Mouse (Mus musculus) cerebellum, adult 2 months (tissue): ENCODE data around the gene Pwwp2b. TPM values are rescaled to one million over a fixed set of nuclear protein-coding genes. Genes with fewer than 3 reads are reported as not detected.

Experiments used
- DNase-seq, 2 experiments: peaks; one replicate each; pipeline ENCODE4 v3.0.0; 2021
- H3K27ac ChIP-seq: fragments of 200-500 bp; 2 replicates; pipeline ENCODE4 v1.5.1; 2012; ENCODE audit warnings: low read length, control low read depth, inconsistent platforms; ENCODE audit not compliant: insufficient read depth
- H3K27me3 ChIP-seq: fragments of 200-500 bp; 2 replicates; pipeline ENCODE4 v1.6.1; 2012; ENCODE audit warnings: inconsistent platforms, mild to moderate bottlenecking, low read length, moderate library complexity; ENCODE audit not compliant: control insufficient read depth, insufficient read depth
- H3K4me1 ChIP-seq: fragments of 200-500 bp; 2 replicates; pipeline ENCODE4 v1.6.1; 2011; ENCODE audit warnings: low read length; ENCODE audit not compliant: control insufficient read depth, insufficient read depth
- H3K4me3 ChIP-seq: fragments of 200-500 bp; replicated peaks from 2 replicates; pipeline ENCODE3; 2011; ENCODE audit warnings: mild to moderate bottlenecking, low read depth, low read length, control low read depth; ENCODE audit not compliant: insufficient read depth
- CTCF ChIP-seq: fragments of 200-500 bp; IDR thresholded peaks from 2 replicates; pipeline ENCODE4 v1.5.1; 2011; ENCODE audit warnings: low read depth, mild to moderate bottlenecking, control low read depth, low read length, moderate library complexity, borderline replicate concordance; ENCODE audit not compliant: insufficient read depth
- POLR2A ChIP-seq: fragments of 200-500 bp; IDR thresholded peaks from 2 replicates; pipeline ENCODE4 v1.6.1; 2011; ENCODE audit warnings: low read length, control low read depth, borderline replicate concordance; ENCODE audit not compliant: insufficient read depth
- WGBS: fragments of 180-500 bp; shearing (Covaris S2); methylation state at CpG from one replicate; pipeline ENCODE4 v1.1.7; 2018; 5-methylcytosine and 5-hydroxymethylcytosine counted together
- polyA plus RNA-seq: library from polyadenylated mRNA; depleted of rRNA; stranded (reverse); fragments of >200 nt; gene quantifications from 2 replicates; pipeline ENCODE4 v1.2.3, GENCODE M21; 2012

Pwwp2b gene
- polyA plus RNA-seq, 1 experiment = 9.9 TPM

DNA sequence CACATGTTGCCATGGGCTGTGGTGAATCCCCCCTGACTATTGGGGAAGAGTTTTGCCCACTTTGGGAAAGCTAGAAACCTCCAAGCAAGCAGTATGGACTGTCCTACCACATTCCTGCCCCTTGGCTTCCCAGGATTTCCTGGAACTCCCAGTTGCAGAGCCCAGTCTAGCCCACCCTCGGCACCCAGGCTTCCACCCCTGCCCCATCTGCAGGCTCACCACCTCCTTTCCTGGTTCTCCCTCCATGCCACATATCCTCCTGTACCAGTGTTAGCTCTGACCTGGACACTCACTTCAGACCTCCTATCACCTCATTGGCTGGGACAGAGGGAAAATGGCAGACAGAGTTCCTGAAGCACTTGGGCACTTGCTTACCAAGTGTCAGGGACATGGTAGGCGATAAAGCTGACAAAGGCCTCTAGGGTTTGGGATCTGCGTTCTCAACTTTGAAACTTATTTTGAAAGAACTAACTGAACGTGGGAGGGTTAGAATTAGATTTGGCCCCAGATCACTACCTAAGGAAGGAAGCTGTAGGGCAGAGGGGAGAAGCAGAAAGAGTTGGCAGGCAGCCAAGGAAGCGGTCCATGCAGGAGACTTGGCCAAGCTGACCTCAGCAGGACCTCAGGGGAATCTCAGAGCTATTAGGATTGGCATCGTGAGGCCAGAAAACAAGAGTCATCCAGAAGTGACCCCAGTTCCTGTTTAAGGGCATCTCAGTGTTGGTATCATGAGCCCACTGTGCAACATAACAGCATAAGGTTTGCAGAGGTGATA is 29.5 kb upstream of the Pwwp2b start:
- 44% methylated on average over 6 of the region's 6 CpGs for WGBS
- TF ChIP-seq POLR2A (no peak), CTCF (no peak)
- Histone ChIP-seq H3K27me3 (no peaks in the 10 kb centered on the region), H3K4me1 (0 out of 2 replicates have a peak, but pooled peaks cover 5% of the 10 kb centered on the region), H3K4me3 (no peak overlapping the region), H3K27ac (no peak overlapping the region)
- DNase-seq = peak in 1 of 2 experiments; percentile 38

DNA sequence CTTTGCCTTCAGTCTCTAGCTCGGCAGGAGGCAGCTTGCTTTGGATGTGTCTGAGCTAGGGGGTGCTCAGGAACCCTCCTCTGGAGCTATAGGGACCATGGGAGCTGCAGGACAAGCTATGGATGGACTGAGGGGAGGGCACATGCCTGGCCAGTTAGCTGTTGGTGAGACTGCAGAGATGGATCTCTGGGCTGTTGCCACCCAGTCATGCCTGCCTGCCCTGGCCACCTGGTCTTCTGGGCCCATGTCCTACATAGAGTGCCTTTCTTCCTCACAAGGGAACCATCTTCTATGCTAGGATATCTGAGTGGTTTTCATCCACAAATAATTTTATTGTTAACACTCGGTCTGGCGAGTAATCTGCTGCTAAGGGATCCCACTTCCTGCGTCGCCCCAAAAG is 28.8 kb upstream of the Pwwp2b start:
- H3K27ac ChIP-seq = no peak overlapping the region
- WGBS = 73% methylated on average over 5 of the region's 5 CpGs
- TF ChIP-seq CTCF (no peak), POLR2A (no peak)
- H3K4me3 ChIP-seq = no peak overlapping the region
- no peaks in the 10 kb centered on the region for H3K27me3 ChIP-seq
- H3K4me1 ChIP-seq = 0 out of 2 replicates have a peak, but pooled peaks cover 5% of the 10 kb centered on the region
- DNase-seq = no peak

DNA sequence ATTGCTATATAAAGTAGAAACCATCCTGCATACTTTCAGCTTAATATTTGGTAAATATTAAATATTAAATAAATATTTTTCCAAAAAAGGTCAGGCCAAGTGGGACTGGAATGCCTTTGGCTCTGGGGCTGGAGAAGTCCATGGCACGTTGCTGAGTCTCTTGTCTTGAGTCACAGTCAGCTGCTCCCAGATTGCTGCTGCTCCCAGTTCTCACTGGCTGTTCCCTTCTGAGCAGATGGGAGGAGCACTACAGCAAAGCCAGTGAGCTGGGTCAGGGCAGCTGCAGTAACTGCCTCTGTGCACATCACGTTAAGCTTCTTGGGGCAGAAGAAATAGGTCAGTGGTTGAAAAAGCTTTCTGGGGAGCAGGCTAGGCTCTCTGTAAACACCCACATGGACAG is 28.0 kb upstream of the Pwwp2b start:
- 81% methylated on average over 2 of the region's 2 CpGs for WGBS
- no peak for DNase-seq
- TF ChIP-seq CTCF = no peak
- no peak for TF ChIP-seq POLR2A
- Histone ChIP-seq H3K4me3 (no peak overlapping the region), H3K27ac (no peak overlapping the region), H3K27me3 (no peaks in the 10 kb centered on the region), H3K4me1 (0 out of 2 replicates have a peak, but pooled peaks cover 5% of the 10 kb centered on the region)

DNA sequence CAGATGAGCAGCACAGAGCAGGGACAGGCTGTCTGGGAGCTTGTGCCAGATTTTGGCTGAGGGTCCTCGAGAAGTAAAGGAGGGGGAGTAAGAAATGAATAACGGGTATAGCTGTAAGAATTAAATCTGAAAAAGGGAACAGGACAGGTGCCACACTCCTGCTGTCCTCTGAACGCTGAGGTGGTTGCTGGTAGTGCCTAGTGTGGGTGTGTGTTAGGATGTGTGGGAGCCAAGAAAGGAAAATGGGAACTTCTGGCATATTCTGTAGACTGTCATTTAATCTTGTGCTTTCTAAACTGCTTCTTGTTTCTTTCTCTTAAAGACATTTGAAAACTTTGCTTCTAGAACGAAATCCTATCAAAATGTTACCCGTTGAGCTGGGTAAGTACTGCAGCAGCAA is 27.2 kb upstream of the Pwwp2b start:
- Histone ChIP-seq H3K27ac (no peak overlapping the region), H3K4me3 (no peak overlapping the region), H3K27me3 (no peaks in the 10 kb centered on the region), H3K4me1 (0 out of 2 replicates have a peak, but pooled peaks cover 5% of the 10 kb centered on the region)
- no peak for DNase-seq
- 65% methylated on average over 5 of the region's 5 CpGs for WGBS
- TF ChIP-seq POLR2A (no peak), CTCF (no peak)

DNA sequence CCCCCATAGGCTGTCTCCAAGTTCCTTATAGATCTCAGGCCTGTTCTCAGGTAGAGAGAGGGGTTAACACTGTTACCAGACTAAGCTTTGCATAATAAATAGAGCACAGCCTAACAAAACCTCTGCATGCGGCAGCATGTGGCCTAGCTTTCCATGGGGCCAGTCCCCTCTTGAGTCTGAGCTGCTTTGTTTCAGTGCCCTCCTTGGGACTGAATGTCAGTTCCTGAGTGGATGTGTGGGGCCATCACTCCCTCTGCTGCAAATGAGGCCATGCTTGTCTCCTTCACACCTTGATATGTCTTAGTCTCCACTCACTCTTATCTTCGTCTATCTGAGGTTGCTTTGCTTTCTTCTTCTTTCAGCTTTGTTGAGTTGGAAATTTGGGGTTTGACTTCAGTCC is 26.4 kb upstream of the Pwwp2b start:
- H3K4me1 ChIP-seq = 0 out of 2 replicates have a peak, but pooled peaks cover 5% of the 10 kb centered on the region
- no peak overlapping the region for H3K27ac ChIP-seq
- no peak for TF ChIP-seq CTCF
- TF ChIP-seq POLR2A = no peak
- no peaks in the 10 kb centered on the region for H3K27me3 ChIP-seq
- no peak for DNase-seq
- WGBS = 92% methylated on average over 2 of the region's 2 CpGs
- H3K4me3 ChIP-seq = no peak overlapping the region

DNA sequence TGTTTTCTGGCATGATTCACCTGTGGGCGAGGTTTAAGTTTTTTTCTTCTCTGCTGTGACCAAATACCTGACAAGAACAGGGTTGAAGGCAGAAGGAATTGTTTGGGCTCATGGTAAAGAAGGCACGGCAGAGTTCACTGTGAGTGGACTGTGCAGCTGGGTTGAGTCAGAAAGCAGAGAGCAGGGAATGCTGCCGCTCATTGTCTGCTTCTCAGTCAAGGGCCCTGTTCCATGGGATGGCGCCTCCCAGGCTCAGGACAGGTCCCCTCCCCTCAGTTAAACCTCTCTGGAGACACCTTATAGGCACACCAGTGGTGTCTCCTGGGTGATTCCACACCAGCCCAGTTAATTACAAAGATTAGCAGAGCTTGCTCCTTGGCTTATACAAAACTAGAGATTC is 25.9 kb upstream of the Pwwp2b start:
- no peaks in the 10 kb centered on the region for H3K27me3 ChIP-seq
- WGBS = 88% methylated on average over 4 of the region's 4 CpGs
- TF ChIP-seq POLR2A (no peak), CTCF (no peak)

DNA sequence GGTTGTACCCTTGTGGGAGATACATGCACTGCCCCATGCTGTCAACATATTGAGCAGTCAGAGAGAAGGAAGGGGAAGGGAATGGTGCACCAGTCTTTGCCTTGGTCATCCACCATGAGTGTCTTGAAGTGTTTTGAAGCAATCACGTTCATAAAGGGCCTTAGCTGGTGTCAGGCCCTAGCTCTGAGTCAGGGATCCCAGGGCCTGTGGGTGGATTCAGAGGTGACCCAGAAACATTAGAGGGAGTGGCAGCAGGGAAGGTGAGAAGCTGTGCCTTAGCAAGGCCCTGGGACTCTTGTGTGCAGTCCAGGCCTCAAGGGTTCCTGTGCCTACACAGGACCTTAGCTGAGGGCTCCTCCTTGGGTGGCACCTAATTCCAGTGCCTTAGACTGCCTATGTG is 24.2 kb upstream of the Pwwp2b start:
- DNase-seq = no peak
- TF ChIP-seq POLR2A = no peak
- TF ChIP-seq CTCF = no peak
- no peaks in the 10 kb centered on the region for H3K27me3 ChIP-seq
- peaks cover 4% of the 10 kb centered on the region; the same call in 1 of the 2 replicates for H3K4me1 ChIP-seq
- WGBS = 91% methylated on average over 1 of the region's 1 CpGs
- H3K27ac ChIP-seq = no peak overlapping the region
- H3K4me3 ChIP-seq = no peak overlapping the region

More for the DNA sequence above, 25.9 kb upstream of the Pwwp2b start:
- Histone ChIP-seq H3K4me3 (no peak overlapping the region), H3K4me1 (0 out of 2 replicates have a peak, but pooled peaks cover 5% of the 10 kb centered on the region), H3K27ac (no peak overlapping the region)
- DNase-seq = no peak

DNA sequence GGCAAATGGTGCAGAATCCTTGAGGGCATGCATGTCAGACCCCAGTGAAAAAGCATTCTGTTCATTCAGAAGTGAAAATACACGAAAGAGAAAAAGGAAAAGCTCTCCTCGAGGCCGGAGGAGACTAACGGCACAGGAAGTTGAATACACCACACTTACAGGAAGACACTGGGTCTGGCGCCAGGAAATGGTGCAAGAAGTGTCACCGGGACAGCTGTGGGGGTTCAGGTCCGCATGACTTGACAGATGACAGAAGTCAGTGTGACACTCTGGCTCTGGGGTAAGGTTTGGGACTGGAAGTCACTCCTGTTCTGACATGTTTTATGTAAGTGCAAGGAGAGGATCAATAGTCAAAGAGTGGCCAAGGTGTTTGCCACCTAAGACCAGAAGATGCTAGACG is 23.6 kb upstream of the Pwwp2b start:
- H3K4me1 ChIP-seq = no peaks in the 10 kb centered on the region; the same call in 1 of the 2 replicates
- H3K27me3 ChIP-seq = no peaks in the 10 kb centered on the region
- H3K27ac ChIP-seq = no peak overlapping the region
- no peak for DNase-seq
- TF ChIP-seq POLR2A (no peak), CTCF (no peak)
- H3K4me3 ChIP-seq = no peak overlapping the region
- WGBS = 58% methylated on average over 8 of the region's 8 CpGs
